Mouse (Mus musculus): ENCODE measurements around the gene Padi1.

- no peak for TF ChIP-seq POLR2A (IDR thresholded peaks at IDR 0.05; ENCODE audit: borderline replicate concordance, low read depth, low read length)
- no peak for TF ChIP-seq CTCF (IDR thresholded peaks at IDR 0.05; ENCODE audit: low read depth, low read length)
These were observed 46.1 kb upstream of the Padi1 start for GRCm38 (mm10) chr4:140891525-140892162.
